Mouse (Mus musculus) ovary, postnatal 10 days (tissue): ENCODE measurements around the gene Tff1.

Experiments
- DNase-seq: peaks from one replicate; pipeline ENCODE4 v3.0.0; 2022; ENCODE audit warnings: low spot score

Gene Tff1

GRCm38 (mm10) chr17:31152966-31153499 is 12.0 kb downstream of the Tff1 start:
- no peak for DNase-seq

GRCm38 (mm10) chr17:31152512-31152911 is 12.6 kb downstream of the Tff1 start:
- no peak for DNase-seq

- no peak for DNase-seq
Measured at GRCm38 (mm10) chr17:31145998-31146397, 19.1 kb downstream of the Tff1 start.

- DNase-seq = no peak
Measured at GRCm38 (mm10) chr17:31144040-31145037, 20.7 kb downstream of the Tff1 start, which contains the start of gene Tff2. Gene Tff2 (minus strand): TSS chr17:31144282.

GRCm38 (mm10) chr17:31142116-31142515 is 23.0 kb downstream of the Tff1 start:
- DNase-seq = no peak

GRCm38 (mm10) chr17:31138398-31138797 is 26.7 kb downstream of the Tff1 start:
- DNase-seq = no peak

- no peak for DNase-seq
Measured at GRCm38 (mm10) chr17:31136821-31137220, 28.3 kb downstream of the Tff1 start.

GRCm38 (mm10) chr17:31136291-31136690 is 28.8 kb downstream of the Tff1 start:
- DNase-seq = no peak

GRCm38 (mm10) chr17:31134913-31135312 is 30.2 kb downstream of the Tff1 start:
- no peak for DNase-seq

GRCm38 (mm10) chr17:31133776-31134175 is 31.3 kb downstream of the Tff1 start:
- no peak for DNase-seq

- DNase-seq = no peak
Measured at GRCm38 (mm10) chr17:31131269-31131821, 33.7 kb downstream of the Tff1 start.

GRCm38 (mm10) chr17:31129452-31129851 is 35.6 kb downstream of the Tff1 start, which contains the start of gene Tff3:
Gene Tff3 (minus strand): TSS chr17:31129646.
- DNase-seq = no peak

GRCm38 (mm10) chr17:31128708-31129318 is 36.3 kb downstream of the Tff1 start:
- DNase-seq = no peak

- DNase-seq = no peak
Measured at GRCm38 (mm10) chr17:31125548-31126266, 39.4 kb downstream of the Tff1 start.

GRCm38 (mm10) chr17:31121975-31122374 is 43.1 kb downstream of the Tff1 start:
- no peak for DNase-seq

GRCm38 (mm10) chr17:31119429-31119828 is 45.6 kb downstream of the Tff1 start:
- DNase-seq = peak; percentile 49

- DNase-seq = no peak
Measured at GRCm38 (mm10) chr17:31117946-31118345, 47.1 kb downstream of the Tff1 start.

GRCm38 (mm10) chr17:31116063-31116462 is 49.0 kb downstream of the Tff1 start:
- DNase-seq = no peak

GRCm38 (mm10) chr17:31113191-31113856 is 51.8 kb downstream of the Tff1 start:
- DNase-seq = no peak
